Mouse (Mus musculus): ENCODE measurements around the gene Nos1ap.

Gene Nos1ap

GRCm38 (mm10) chr1:170546297-170546696 is 43.4 kb downstream of the Nos1ap start:
- no peak for DNase-seq (ENCODE audit: low spot score)

DNA sequence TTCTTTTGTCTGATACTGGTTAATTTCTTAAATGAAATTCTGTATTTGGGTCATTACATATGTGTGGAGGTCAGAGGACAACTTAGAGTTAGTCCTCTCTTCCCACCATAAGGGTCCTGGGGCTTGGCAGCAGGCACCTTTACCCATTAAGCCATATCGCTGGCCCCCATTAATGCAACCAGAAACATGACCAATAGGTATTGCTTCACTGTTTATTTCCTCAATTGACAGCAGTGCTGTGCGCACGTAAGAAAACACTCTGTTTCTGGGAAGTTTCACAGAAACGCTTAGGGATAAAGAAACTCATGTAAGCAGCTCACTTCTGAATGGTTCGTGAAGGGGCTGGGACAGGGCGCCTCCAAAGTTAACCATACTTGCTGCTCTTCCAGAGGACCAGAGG is 44.4 kb downstream of the Nos1ap start:
- DNase-seq (ENCODE audit: low spot score): no peak

DNA sequence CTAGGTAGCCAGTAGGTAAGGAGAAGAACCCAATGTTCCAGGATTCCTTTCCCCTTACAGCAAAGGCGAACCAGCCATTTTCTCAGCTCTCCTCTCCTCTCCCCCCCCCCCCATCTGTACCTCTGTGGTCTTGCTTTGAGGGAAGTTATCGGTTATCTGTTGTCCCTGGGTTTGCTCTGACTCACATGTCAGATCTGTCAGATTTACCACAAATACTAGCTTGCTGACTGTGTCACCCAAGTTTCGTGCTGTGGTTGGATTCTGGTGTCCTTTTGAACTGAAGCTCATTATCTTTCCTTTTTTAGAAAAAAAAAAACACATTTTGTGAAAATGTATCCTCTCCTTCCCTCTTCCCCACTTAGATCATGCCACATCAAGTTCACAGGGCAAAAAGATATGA is 50.2 kb downstream of the Nos1ap start:
- no peak for DNase-seq (ENCODE audit: low spot score)

DNA sequence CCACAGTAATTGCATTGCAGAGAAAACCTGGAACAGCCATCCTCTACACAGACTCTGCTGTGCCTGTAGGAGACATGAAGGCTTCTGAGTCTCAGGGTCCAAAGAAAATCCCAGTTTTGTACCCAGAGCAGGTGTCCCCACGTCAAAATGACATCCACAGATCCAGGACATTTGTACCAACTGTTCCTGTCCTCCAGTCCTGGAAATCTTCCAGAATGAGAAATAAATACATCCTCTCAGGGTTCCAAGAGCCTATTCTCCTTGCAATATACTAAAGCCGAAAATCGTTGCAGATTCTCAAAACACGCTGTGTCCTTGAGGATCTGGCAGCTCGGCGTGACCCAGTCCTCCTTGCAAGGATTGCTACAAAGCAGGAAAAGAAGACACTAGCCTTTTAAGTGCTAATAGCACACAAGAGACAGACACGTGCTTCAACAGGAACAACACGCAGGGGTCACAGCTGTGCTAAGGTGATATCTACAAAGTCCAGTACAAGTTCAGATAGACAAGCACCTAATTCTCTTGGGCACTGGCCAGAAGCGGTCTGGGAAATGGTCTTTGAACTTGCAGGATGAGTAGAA is 51.1 kb downstream of the Nos1ap start:
- no peak for DNase-seq (ENCODE audit: low spot score)

- DNase-seq (ENCODE audit: low spot score): no peak
Observed at GRCm38 (mm10) chr1:170536344-170536743, 53.3 kb downstream of the Nos1ap start.

DNA sequence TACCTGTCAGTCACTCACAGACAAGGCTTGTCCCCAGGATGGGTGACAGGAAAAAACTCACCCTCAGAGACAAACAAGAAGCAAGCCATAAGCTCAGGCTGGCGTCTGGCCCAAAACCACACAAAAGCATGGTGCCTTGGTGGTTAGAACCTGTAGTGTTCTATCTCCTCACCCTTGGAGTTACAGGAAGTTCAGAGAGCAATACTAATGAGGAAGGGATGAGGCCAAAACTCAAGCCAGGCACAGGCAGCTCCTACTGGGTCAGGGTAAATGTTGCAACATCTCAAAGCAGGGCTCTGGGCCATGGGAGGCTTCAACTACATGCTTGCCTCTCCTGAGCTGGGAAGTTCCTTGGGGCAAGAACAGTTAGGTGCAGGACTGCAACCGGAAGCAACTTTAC is 54.4 kb downstream of the Nos1ap start:
- DNase-seq (ENCODE audit: low spot score): no peak

DNA sequence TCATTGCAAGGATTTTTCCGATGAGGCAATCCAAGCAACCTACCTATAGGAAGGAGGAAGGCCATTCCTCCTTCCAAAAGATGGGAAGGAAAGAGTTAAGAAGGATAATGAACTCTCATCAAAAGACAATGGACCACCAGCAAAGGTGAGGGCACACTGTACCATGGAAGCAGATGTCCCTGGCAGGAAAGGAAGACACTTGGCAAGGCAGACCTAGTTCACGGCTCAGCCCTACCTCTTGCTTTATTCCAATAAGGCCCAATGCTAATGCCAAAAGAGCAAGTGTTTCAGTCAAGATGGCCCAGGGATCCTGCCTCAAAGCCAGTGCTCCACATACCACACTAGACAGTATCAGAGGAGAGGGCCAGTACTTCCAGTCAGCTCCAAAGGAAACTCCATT is 58.4 kb downstream of the Nos1ap start:
- DNase-seq (ENCODE audit: low spot score): no peak

- no peak for DNase-seq (ENCODE audit: low spot score)
Observed at GRCm38 (mm10) chr1:170530456-170530855, 59.2 kb downstream of the Nos1ap start.

- DNase-seq (ENCODE audit: low spot score): no peak
Observed at GRCm38 (mm10) chr1:170522891-170523290, 66.8 kb downstream of the Nos1ap start.

GRCm38 (mm10) chr1:170521520-170522205 is 68.0 kb downstream of the Nos1ap start:
- DNase-seq (ENCODE audit: low spot score): no peak

GRCm38 (mm10) chr1:170520206-170520605 is 69.5 kb downstream of the Nos1ap start:
- DNase-seq (ENCODE audit: low spot score): no peak

DNA sequence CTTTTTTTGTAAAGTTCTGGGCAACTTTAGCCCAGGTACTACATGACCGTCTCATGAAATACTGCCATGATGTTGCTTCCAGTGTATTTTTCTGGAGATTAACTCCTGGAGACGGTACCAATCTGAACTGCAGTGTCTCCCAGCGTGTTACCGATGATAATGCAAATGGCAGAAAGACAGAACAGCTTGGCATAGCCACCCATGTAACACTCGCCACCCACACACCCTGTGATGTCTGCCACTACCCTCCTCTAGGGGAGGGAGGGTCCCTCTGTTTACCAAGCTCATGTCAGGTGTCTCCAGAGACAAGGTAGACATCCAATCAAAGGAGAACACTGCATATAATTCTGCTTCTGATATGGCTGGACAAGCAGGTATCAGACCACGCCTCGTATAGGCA is 70.0 kb downstream of the Nos1ap start:
- DNase-seq (ENCODE audit: low spot score): no peak

GRCm38 (mm10) chr1:170516182-170516581 is 73.5 kb downstream of the Nos1ap start:
- DNase-seq (ENCODE audit: low spot score): no peak

DNA sequence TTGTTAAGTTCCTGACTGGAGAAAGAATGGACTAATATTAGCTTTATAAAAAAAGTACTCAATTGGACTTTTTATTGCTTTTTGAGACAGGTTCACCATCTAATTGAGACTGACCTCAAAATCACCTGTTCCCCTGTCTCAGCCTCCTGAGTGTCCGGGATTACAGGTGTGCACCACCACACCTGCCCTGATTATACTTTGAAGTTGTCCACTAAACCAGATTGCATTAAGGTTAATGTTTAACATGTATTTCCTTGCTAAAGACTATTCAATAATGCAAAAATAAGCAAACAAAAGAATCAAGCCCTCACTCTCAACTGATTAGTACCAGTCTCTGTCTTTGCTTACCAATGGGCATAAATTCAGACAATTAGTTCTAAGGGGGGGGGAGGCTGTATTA is 74.2 kb downstream of the Nos1ap start:
- no peak for DNase-seq (ENCODE audit: low spot score)

GRCm38 (mm10) chr1:170514226-170514625 is 75.4 kb downstream of the Nos1ap start:
- DNase-seq (ENCODE audit: low spot score): no peak

- DNase-seq (ENCODE audit: low spot score): no peak
Observed at GRCm38 (mm10) chr1:170512429-170513097, 77.1 kb downstream of the Nos1ap start.

- DNase-seq (ENCODE audit: low spot score): no peak
Observed at GRCm38 (mm10) chr1:170510595-170511240, 78.9 kb downstream of the Nos1ap start.

- no peak for DNase-seq (ENCODE audit: low spot score)
Observed at GRCm38 (mm10) chr1:170506309-170506708, 83.4 kb downstream of the Nos1ap start.

DNA sequence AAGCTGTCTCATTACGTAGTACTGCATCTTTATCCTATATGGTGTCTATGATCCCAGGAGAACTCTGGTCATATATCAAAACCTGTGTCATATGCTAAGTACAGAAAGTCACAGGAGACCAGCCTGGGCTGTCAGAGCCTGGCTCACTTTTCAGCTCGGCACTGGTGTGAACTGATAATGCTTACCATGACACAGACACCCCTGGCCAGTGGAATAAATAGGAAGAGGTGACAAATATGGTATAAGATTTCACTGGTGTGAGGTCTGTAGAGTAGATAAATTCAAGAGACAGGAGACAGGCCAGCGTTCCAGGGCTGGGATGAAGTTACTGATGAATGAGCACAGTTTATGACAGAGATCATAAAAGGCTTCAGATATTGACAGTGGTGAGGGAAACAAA is 84.6 kb downstream of the Nos1ap start:
- no peak for DNase-seq (ENCODE audit: low spot score)

DNA sequence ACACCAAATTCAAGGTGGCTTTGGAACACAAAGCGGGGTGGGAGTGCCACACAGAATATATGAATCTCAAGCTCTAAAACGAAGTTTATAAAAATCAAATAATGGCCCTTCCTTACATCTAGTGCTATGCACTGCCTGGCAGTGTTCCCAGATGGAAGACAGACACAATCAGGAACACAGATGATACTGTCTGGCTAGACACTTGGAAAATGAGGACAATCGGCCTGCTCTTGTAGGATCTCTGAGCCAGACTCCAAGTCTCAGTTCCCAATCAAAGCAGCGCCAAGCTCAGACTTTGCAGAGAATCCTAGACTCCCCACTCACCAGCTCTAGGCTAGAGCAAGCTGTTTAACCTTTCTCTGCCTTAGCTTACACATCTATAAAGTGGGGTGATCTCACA is 85.3 kb downstream of the Nos1ap start:
- no peak for DNase-seq (ENCODE audit: low spot score)

- DNase-seq (ENCODE audit: low spot score): no peak
Observed at GRCm38 (mm10) chr1:170503277-170503739, 86.4 kb downstream of the Nos1ap start.

DNA sequence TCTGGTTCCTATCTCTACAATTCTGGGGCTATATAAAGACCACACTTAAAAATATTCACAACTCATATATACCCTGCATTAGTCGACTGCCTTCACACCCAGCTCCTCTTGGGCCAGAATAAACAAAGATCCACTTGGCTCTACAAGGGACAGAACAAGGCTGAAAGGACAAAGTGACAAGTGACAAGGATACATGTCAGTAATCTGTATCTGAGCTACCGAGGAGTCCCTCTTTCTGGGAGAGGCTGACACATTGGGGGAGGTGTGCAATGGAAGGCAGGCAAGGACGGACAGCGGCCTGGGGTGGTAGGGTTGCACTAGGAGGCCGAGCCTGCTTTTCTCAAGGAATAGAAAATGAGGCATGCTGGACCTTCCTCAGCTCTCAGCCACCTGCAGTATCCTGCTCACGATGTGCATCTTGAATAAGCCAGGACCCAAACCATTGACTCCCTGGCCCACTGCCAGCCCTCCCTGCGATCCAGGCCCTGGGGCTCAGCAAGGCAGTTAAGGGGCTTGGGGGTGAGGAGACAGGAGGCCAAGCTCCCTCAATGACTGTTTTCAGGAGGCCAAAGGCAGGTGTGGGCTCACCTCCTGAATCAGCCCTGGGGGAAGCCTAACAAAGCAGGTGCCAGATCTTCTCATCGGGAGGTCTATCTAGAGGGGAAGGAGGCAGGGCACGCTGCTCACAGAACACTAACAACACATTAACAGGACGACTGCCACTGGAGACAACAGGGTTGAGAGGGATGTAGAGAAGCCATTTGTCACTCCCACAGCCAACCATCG is 87.0 kb downstream of the Nos1ap start:
- DNase-seq (ENCODE audit: low spot score): no peak
